Mouse (Mus musculus) liver, postnatal 0 days (tissue): ENCODE results near the gene Tedc2.

Experiments
- CTCF ChIP-seq: sonication (generic); IDR thresholded peaks from 2 replicates; pipeline ENCODE4 v1.5.1; 2016; ENCODE audit warnings: antibody characterized with exemption, low read depth
- EP300 ChIP-seq: IDR thresholded peaks from 2 replicates; pipeline ENCODE4 v1.6.1; 2016; ENCODE audit warnings: antibody characterized with exemption, low read depth, mild to moderate bottlenecking

- TF ChIP-seq CTCF: no peak
- no peak for TF ChIP-seq EP300
Observed at GRCm38 (mm10) chr17:24203611-24204534, 16.8 kb downstream of the Tedc2 start.
